Mouse (Mus musculus) embryonic facial prominence, embryonic 14.5 days (tissue): ENCODE data around the gene Ccdc182. TPM values are rescaled to one million over a fixed set of nuclear protein-coding genes. Genes with fewer than 3 reads are reported as not detected.

Source experiments
- ATAC-seq: fragments of 200-750 bp; cut with Nextera tagmentation; 2 replicates; pipeline ENCODE4 v1.8.0; 2017; ENCODE audit warnings: low read depth, moderate number of reproducible peaks, moderate TSS enrichment
- DNase-seq: peaks from one replicate; pipeline ENCODE4 v3.0.0-alpha.2; 2015; ENCODE audit warnings: low spot score
- H3K27ac ChIP-seq: fragments of 300-500 bp; sonication (generic); replicated peaks from 2 replicates; pipeline ENCODE4 v1.5.1; 2014; ENCODE audit warnings: low read depth, mild to moderate bottlenecking, low read length, moderate library complexity
- H3K27me3 ChIP-seq: fragments of 300-500 bp; sonication (generic); replicated peaks from 2 replicates; pipeline ENCODE4 v1.6.1; 2014; ENCODE audit warnings: low read length; ENCODE audit not compliant: control insufficient read depth, insufficient read depth
- H3K36me3 ChIP-seq: fragments of 300-500 bp; sonication (generic); 2 replicates; pipeline ENCODE4 v1.6.1; 2014; ENCODE audit warnings: low read length, mixed read lengths; ENCODE audit not compliant: control insufficient read depth, insufficient read depth
- H3K4me1 ChIP-seq: fragments of 300-500 bp; sonication (generic); 2 replicates; pipeline ENCODE4 v1.6.1; 2014; ENCODE audit warnings: antibody characterized with exemption, low read length; ENCODE audit not compliant: control insufficient read depth, insufficient read depth
- H3K4me2 ChIP-seq: fragments of 300-500 bp; sonication (generic); 2 replicates; pipeline ENCODE4 v1.6.1; 2014; ENCODE audit warnings: low read depth, mild to moderate bottlenecking, low read length, moderate library complexity, mixed read lengths
- H3K4me3 ChIP-seq: fragments of 300-500 bp; sonication (generic); 2 replicates; pipeline ENCODE4 v1.5.1; 2014; ENCODE audit warnings: low read depth, mild to moderate bottlenecking, low read length
- H3K9ac ChIP-seq: fragments of 300-500 bp; sonication (generic); 2 replicates; pipeline ENCODE4 v1.6.1; 2014; ENCODE audit warnings: low read depth, mild to moderate bottlenecking, low read length, moderate library complexity, mixed read lengths
- H3K9me3 ChIP-seq: fragments of 300-500 bp; sonication (generic); 2 replicates; pipeline ENCODE4 v1.6.1; 2016; ENCODE audit warnings: low read length; ENCODE audit not compliant: control insufficient read depth
- WGBS: fragments of 180-500 bp; shearing (Covaris S2); extraction: QIAGEN DNeasy Blood & Tissue Kit; methylation state at CpG from one replicate; pipeline ENCODE4 v1.1.7; 2014; 5-methylcytosine and 5-hydroxymethylcytosine counted together
- polyA plus RNA-seq: library from polyadenylated mRNA; unstranded; fragments of >200 nt; fragmentation: Nextera tagmentation; extraction: Ambion mirVana; gene quantifications from 2 replicates; pipeline ENCODE4 v1.2.1, GENCODE M21; 2014

Ccdc182 gene
- polyA plus RNA-seq, 1 experiment from 2014 or later, result not detected

- no peaks in the 10 kb centered on the region for H3K9me3 ChIP-seq
- no peak overlapping the region for H3K4me3 ChIP-seq
- DNase-seq (no peak), ATAC-seq (no peak; the same call in 1 of the 2 replicates)
- no peak overlapping the region for H3K4me2 ChIP-seq
- WGBS, result 83% methylated on average over 14 of the region's 14 CpGs
- no peaks in the 10 kb centered on the region for H3K27me3 ChIP-seq
- no peak overlapping the region for H3K9ac ChIP-seq
- no peak overlapping the region for H3K27ac ChIP-seq
- H3K36me3 ChIP-seq, result no peaks in the 10 kb centered on the region
- peaks cover 7% of the 10 kb centered on the region for H3K4me1 ChIP-seq
These were observed 14.0 kb downstream of the Ccdc182 start for GRCm38 (mm10) chr11:88307616-88308543.

GRCm38 (mm10) chr11:88309059-88309700 is 15.3 kb downstream of the Ccdc182 start:
- 30% methylated on average over 10 of the region's 10 CpGs for WGBS

DNA sequence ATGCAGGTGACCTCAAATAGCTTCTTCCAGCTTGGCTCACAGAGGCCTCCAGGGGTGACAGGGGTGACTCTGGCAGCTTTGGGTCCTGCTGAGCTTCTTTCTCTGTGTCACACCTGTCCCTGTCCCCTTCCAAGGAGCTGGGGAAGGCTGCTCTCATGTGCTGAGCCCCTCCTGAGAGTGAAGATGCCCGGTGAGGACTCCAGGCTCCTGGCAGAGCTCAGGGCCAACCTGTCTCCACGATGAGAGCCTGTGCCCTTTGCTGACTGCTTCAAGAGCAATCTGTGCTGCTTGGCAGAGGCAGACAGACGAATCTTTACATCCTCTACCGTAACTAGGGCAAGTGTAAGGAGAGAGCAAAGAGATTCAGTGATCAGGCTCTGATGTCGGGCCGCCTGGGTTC is 16.9 kb downstream of the Ccdc182 start:
- ATAC-seq, result no peak
- H3K9ac ChIP-seq, result no peak overlapping the region
- H3K4me2 ChIP-seq, result no peak overlapping the region
- H3K36me3 ChIP-seq, result no peaks in the 10 kb centered on the region
- H3K4me3 ChIP-seq, result no peak overlapping the region
- H3K9me3 ChIP-seq, result no peaks in the 10 kb centered on the region
- peaks cover 7% of the 10 kb centered on the region for H3K4me1 ChIP-seq
- DNase-seq, result no peak
- H3K27ac ChIP-seq, result no peak overlapping the region
- 44% methylated on average over 6 of the region's 6 CpGs for WGBS
- H3K27me3 ChIP-seq, result no peaks in the 10 kb centered on the region

More at GRCm38 (mm10) chr11:88309059-88309700, 15.3 kb downstream of the Ccdc182 start:
- Histone ChIP-seq H3K27me3 (no peaks in the 10 kb centered on the region), H3K9ac (no peak overlapping the region), H3K9me3 (no peaks in the 10 kb centered on the region), H3K4me1 (peaks cover 7% of the 10 kb centered on the region), H3K4me3 (no peak overlapping the region), H3K4me2 (no peak overlapping the region), H3K27ac (no peak overlapping the region), H3K36me3 (no peaks in the 10 kb centered on the region)
- ATAC-seq (peak; percentile 75; the same call in 1 of the 2 replicates), DNase-seq (peak; percentile 43)

GRCm38 (mm10) chr11:88311606-88312005 is 17.7 kb downstream of the Ccdc182 start:
- no peak overlapping the region for H3K4me3 ChIP-seq
- no peaks in the 10 kb centered on the region for H3K27me3 ChIP-seq
- no peak overlapping the region for H3K4me2 ChIP-seq
- H3K27ac ChIP-seq, result no peak overlapping the region
- WGBS, result 60% methylated on average over 7 of the region's 7 CpGs
- ATAC-seq, result no peak
- peaks cover 7% of the 10 kb centered on the region for H3K4me1 ChIP-seq
- H3K9me3 ChIP-seq, result no peaks in the 10 kb centered on the region
- H3K36me3 ChIP-seq, result no peaks in the 10 kb centered on the region
- no peak for DNase-seq
- H3K9ac ChIP-seq, result no peak overlapping the region

- no peak overlapping the region for H3K9ac ChIP-seq
- DNase-seq (no peak), ATAC-seq (no peak)
- H3K4me1 ChIP-seq, result peaks cover 7% of the 10 kb centered on the region
- no peak overlapping the region for H3K27ac ChIP-seq
- 42% methylated on average over 8 of the region's 8 CpGs for WGBS
- H3K4me3 ChIP-seq, result no peak overlapping the region
- no peaks in the 10 kb centered on the region for H3K9me3 ChIP-seq
- no peaks in the 10 kb centered on the region for H3K36me3 ChIP-seq
- H3K27me3 ChIP-seq, result no peaks in the 10 kb centered on the region
- H3K4me2 ChIP-seq, result no peak overlapping the region
These were observed 19.7 kb downstream of the Ccdc182 start for GRCm38 (mm10) chr11:88313512-88313911.

GRCm38 (mm10) chr11:88314471-88314870 is 20.6 kb downstream of the Ccdc182 start:
- 76% methylated on average over 6 of the region's 6 CpGs for WGBS
- no peaks in the 10 kb centered on the region for H3K9me3 ChIP-seq
- ATAC-seq (no peak), DNase-seq (no peak)
- no peaks in the 10 kb centered on the region for H3K36me3 ChIP-seq
- H3K9ac ChIP-seq, result no peak overlapping the region
- H3K27me3 ChIP-seq, result no peaks in the 10 kb centered on the region
- no peak overlapping the region for H3K4me3 ChIP-seq
- H3K4me1 ChIP-seq, result peaks cover 2% of the 10 kb centered on the region
- no peak overlapping the region for H3K27ac ChIP-seq
- H3K4me2 ChIP-seq, result no peak overlapping the region

DNA sequence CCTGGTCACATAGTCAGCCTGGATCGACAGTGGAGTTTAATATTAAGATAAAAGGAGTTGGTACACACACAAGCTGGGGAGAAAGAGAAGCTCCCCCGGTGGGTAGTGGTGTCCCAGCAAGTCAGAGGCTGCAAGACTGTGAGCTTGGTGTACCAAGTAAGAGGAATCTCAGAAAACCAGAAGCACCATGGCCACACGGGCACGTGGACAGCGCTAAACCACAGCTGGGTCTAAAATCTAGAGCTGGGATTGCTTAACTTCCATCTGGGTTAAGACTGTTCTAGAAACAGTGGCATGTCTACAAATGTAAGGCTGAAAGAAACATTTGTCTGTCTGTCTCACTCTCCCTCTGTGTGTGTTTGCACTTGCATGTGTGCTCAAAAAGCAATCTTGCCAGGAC is 21.5 kb downstream of the Ccdc182 start:
- Histone ChIP-seq H3K27ac (no peak overlapping the region), H3K9me3 (no peaks in the 10 kb centered on the region), H3K9ac (no peak overlapping the region), H3K4me2 (no peak overlapping the region), H3K27me3 (no peaks in the 10 kb centered on the region), H3K4me3 (no peak overlapping the region), H3K36me3 (no peaks in the 10 kb centered on the region), H3K4me1 (no peaks in the 10 kb centered on the region)
- 73% methylated on average over 5 of the region's 5 CpGs for WGBS
- ATAC-seq, result no peak
- DNase-seq, result no peak

DNA sequence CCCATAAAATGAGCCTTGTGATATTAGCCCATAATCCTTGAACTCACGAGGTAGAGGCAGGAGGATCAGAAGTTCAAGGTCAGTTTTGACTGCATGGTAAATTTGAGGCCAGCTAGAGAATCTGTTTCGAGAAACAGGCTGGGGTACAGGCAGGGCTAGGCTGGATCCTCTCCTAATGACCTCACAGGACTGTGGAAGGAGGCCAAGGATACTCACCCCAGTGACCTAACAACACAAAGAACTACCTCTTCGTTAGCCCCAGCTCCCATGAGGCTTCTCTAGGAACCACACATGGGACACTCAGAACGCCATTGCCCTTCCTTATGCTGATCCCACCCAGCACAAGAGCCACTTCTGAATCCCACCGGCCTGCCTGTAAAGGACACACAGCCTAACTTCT is 25.0 kb downstream of the Ccdc182 start:
- DNase-seq, result no peak
- 76% methylated on average over 5 of the region's 5 CpGs for WGBS

More for the DNA sequence above, 25.0 kb downstream of the Ccdc182 start:
- Histone ChIP-seq H3K36me3 (no peaks in the 10 kb centered on the region), H3K4me3 (no peak overlapping the region), H3K9ac (no peak overlapping the region), H3K27me3 (no peaks in the 10 kb centered on the region), H3K4me1 (no peaks in the 10 kb centered on the region), H3K4me2 (no peak overlapping the region), H3K27ac (no peak overlapping the region), H3K9me3 (0 out of 2 replicates have a peak, but pooled peaks cover 5% of the 10 kb centered on the region)
- no peak for ATAC-seq
